Mouse (Mus musculus): ENCODE data around the gene Stra6.

GRCm38 (mm10) chr9:58054032-58054431 is 9.6 kb upstream of the Stra6 start:
- TF ChIP-seq POLR2A (IDR thresholded peaks at IDR 0.05; ENCODE audit: extremely low read depth, insufficient read depth, low read length) (no peak), CTCF (IDR thresholded peaks at IDR 0.05; ENCODE audit: low read depth, low read length) (no peak)

All from liver, adult 2 months (tissue).